18 mouse cellular contexts compared by ENCODE assay signal in the genomic region with DNA sequence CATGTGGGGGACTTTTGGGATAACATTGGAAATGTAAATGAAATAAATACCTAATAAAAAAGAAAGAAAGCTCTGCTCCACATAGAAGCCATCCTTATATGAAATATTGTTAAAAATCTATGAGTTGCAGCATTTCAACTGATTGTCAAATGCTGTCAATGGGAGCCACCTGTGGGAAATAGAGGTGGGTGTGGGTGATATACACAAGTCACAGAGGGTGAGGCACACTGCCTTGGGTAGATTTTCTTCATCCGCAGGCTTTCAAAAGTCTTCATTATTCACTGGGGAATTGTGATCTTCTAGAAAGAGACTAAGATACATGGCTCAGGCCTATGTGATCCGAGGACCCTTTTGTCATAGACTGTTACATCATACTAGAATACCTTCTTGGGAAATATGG.
"Had no signal": no experiment of that assay in that cellular context is flagged by ENCODE, and none has a peak within 500 bp of the region (broad histone marks: within the 10 kb centered on the region; RNA-seq: fewer than 3 reads in every experiment).

No protein-coding gene starts in this region.

- H3K4me1 ChIP-seq: liver, embryonic 13.5 days; liver, embryonic 15.5 days; lung, embryonic 15.5 days; midbrain, embryonic 13.5 days; midbrain, embryonic 15.5 days; neural tube, embryonic 12.5 days; stomach, embryonic 15.5 days had no signal

- H3K9ac ChIP-seq: liver, embryonic 13.5 days; liver, embryonic 15.5 days; liver, postnatal 0 days; lung, embryonic 15.5 days; midbrain, embryonic 13.5 days; midbrain, embryonic 15.5 days; neural tube, embryonic 12.5 days; stomach, embryonic 15.5 days had no signal

- H3K4me2 ChIP-seq: liver, embryonic 11.5 days; liver, embryonic 13.5 days; liver, embryonic 15.5 days; lung, embryonic 15.5 days; midbrain, embryonic 11.5 days; midbrain, embryonic 13.5 days; midbrain, embryonic 15.5 days; neural tube, embryonic 12.5 days; stomach, embryonic 15.5 days had no signal

- DNase-seq: liver, embryonic 13.5 days; liver, postnatal 0 days; lung, adult 2 months; lung, postnatal 14 days; lung, postnatal 36 days; right cerebral cortex, postnatal 14 days had no signal

- H3K27me3 ChIP-seq: liver, embryonic 13.5 days; liver, embryonic 15.5 days; lung, embryonic 15.5 days; megakaryocyte, embryonic 14.5 days; midbrain, embryonic 13.5 days; midbrain, embryonic 15.5 days; neural tube, embryonic 12.5 days; stomach, embryonic 15.5 days had no signal

- ATAC-seq: liver, postnatal 0 days; lung, postnatal 0 days; midbrain, embryonic 13.5 days; midbrain, embryonic 15.5 days had no signal

- H3K9me3 ChIP-seq: liver, embryonic 13.5 days; liver, embryonic 15.5 days; lung, embryonic 15.5 days; megakaryocyte, embryonic 14.5 days; midbrain, embryonic 13.5 days; midbrain, embryonic 15.5 days; neural tube, embryonic 12.5 days; stomach, embryonic 15.5 days had no signal

- H3K27ac ChIP-seq: liver, embryonic 13.5 days; liver, embryonic 15.5 days; lung, embryonic 15.5 days; macrophage; midbrain, embryonic 13.5 days; midbrain, embryonic 15.5 days; neural tube, embryonic 12.5 days; stomach, embryonic 15.5 days; stomach, postnatal 0 days had no signal

- H3K36me3 ChIP-seq: liver, embryonic 13.5 days; liver, embryonic 15.5 days; lung, embryonic 15.5 days; midbrain, embryonic 13.5 days; midbrain, embryonic 15.5 days; neural tube, embryonic 12.5 days; stomach, embryonic 15.5 days had no signal

- H3K4me3 ChIP-seq: liver, embryonic 13.5 days; liver, embryonic 15.5 days; lung, embryonic 15.5 days; megakaryocyte, embryonic 14.5 days; midbrain, embryonic 13.5 days; midbrain, embryonic 15.5 days; neural tube, embryonic 12.5 days; stomach, embryonic 15.5 days had no signal
